Mouse (Mus musculus): ENCODE measurements around the gene Prkar1a. TPM values are rescaled to one million over a fixed set of nuclear protein-coding genes. Genes with fewer than 3 reads are reported as not detected.

Gene Prkar1a
- total and polyA plus RNA-seq, 2 experiments from 2014 or later = 294 to 468 TPM

DNA sequence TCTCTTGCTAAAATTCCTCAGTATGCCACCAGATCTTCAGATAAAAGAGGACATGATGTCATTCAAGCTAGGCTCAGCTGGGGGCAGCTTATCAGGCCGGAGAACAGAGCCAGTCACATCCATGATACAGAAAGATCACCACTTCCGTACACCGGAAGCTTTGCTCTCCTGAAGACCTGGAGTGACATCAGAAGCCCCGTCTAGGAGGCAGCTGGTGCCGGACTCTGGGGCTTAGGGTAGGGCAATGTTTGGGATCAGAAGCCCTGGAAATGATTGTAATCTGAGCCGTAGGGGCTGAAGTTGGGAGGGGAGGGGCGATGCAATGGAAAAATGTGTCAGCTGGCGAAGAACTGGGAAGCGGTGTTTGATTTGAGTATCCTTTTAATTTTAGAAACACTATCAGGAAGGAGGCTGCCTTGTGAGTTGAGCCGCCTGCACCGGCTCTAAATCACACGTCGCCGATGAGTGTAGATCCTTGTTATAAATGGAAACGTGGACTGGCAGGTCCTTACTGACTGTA is 26.6 kb upstream of the Prkar1a start:
- Histone ChIP-seq H3K9me3 (ENCODE audit: low read length) (no peaks in the 10 kb centered on the region), H3K4me3 (ENCODE audit: low read depth, low read length) (no peak overlapping the region), H3K4me2 (ENCODE audit: low read depth) (no peak overlapping the region), H3K36me3 (ENCODE audit: insufficient read depth) (no peaks in the 10 kb centered on the region), H3K27ac (ENCODE audit: low read depth, low read length) (no peak overlapping the region), H3K9ac (no peak overlapping the region), H3K4me1 (ENCODE audit: insufficient read depth) (no peaks in the 10 kb centered on the region), H3K27me3 (ENCODE audit: insufficient read depth, low read length) (no peaks in the 10 kb centered on the region)
- ATAC-seq = no peak
- DNase-seq = no peak
- WGBS = 40% methylated on average over 15 of the region's 15 CpGs
- TF ChIP-seq CTCF (IDR thresholded peaks at IDR 0.05; ENCODE audit: low read depth) = no peak

DNA sequence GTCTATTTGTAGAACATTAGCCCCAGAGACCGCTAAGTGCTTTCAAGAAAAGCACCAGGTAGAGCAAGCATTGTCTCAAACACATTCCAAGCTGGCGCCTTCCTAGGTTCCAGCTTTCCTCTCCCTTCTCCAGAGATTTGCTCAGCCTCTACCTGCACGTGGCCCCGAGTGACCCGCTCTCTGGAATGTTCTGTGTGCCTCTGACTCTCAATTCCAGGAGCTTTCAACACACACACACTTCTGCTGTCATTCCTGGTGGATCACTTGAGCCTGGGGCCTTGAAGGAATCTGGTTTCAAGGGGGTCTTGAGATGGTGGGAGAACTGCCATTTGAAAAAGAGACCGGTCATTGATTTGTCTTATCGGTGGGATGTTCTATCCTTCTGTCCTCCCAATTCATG is 26.0 kb upstream of the Prkar1a start:
- 88% methylated on average over 7 of the region's 7 CpGs for WGBS
- ATAC-seq (no peak), DNase-seq (no peak)

DNA sequence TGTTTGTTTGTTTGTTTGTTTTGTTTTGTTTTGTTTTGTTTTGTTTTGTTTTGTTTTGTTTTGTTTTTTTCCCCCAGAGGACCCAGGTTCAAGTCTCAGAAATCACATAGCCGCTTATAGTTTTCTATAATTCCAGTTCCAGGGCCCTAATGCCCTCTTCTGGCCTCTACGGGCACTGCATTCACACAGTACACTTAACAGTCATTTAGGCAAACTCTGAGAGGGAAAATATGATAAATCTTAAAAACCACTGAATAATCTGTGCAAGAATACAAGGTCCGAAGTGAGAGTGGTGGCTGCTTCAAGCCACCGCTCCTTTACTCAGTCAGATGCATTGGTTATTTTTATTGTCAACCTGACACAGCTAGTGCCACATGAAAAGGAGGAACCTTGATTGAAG is 21.6 kb upstream of the Prkar1a start:
- H3K4me2 ChIP-seq (ENCODE audit: low read depth) = no peak overlapping the region
- no peak overlapping the region for H3K4me3 ChIP-seq (ENCODE audit: low read depth, low read length)
- no peak overlapping the region for H3K27ac ChIP-seq (ENCODE audit: low read depth, low read length)
- 89% methylated on average over 4 of the region's 4 CpGs for WGBS
- H3K9me3 ChIP-seq (ENCODE audit: low read length) = no peaks in the 10 kb centered on the region
- no peaks in the 10 kb centered on the region for H3K4me1 ChIP-seq (ENCODE audit: insufficient read depth)
- peak; percentile 51 for TF ChIP-seq CTCF (IDR thresholded peaks at IDR 0.05; ENCODE audit: low read depth)
- H3K27me3 ChIP-seq (ENCODE audit: insufficient read depth, low read length) = no peaks in the 10 kb centered on the region
- DNase-seq (no peak), ATAC-seq (no peak)
- no peak overlapping the region for H3K9ac ChIP-seq
- no peaks in the 10 kb centered on the region for H3K36me3 ChIP-seq (ENCODE audit: insufficient read depth)

More for the DNA sequence above, 26.0 kb upstream of the Prkar1a start:
- no peak for TF ChIP-seq CTCF (IDR thresholded peaks at IDR 0.05; ENCODE audit: low read depth)
- H3K27me3 ChIP-seq (ENCODE audit: insufficient read depth, low read length) = no peaks in the 10 kb centered on the region
- H3K36me3 ChIP-seq (ENCODE audit: insufficient read depth) = no peaks in the 10 kb centered on the region
- H3K4me2 ChIP-seq (ENCODE audit: low read depth) = no peak overlapping the region
- no peak overlapping the region for H3K27ac ChIP-seq (ENCODE audit: low read depth, low read length)
- no peaks in the 10 kb centered on the region for H3K4me1 ChIP-seq (ENCODE audit: insufficient read depth)
- H3K9ac ChIP-seq = no peak overlapping the region
- H3K9me3 ChIP-seq (ENCODE audit: low read length) = no peaks in the 10 kb centered on the region
- no peak overlapping the region for H3K4me3 ChIP-seq (ENCODE audit: low read depth, low read length)

DNA sequence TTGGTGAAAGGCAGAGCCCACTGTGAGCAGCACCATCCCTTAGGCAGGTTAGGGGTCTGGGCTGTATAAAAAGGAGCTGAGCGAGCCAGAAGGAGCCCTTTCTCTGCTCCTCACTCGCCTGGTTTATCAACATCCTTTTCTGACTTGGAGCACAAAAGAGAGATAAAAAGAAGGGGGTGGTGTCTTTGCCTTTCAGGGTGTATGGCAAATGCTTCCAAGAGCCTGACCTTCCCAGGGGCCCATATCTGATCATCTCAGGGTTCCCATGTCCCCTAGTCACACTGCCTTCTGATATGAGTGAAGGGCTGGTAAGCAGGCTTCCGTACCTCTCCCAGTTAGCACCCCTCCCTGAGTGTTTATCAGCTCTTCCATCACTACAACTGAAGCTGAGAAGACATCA is 21.1 kb upstream of the Prkar1a start:
- no peak for TF ChIP-seq CTCF (IDR thresholded peaks at IDR 0.05; ENCODE audit: low read depth)

GRCm38 (mm10) chr11:109629021-109629521 is 20.1 kb upstream of the Prkar1a start:
- WGBS = 77% methylated on average over 10 of the region's 10 CpGs

More for the DNA sequence above, 21.1 kb upstream of the Prkar1a start:
- no peaks in the 10 kb centered on the region for H3K4me1 ChIP-seq (ENCODE audit: insufficient read depth)
- no peaks in the 10 kb centered on the region for H3K36me3 ChIP-seq (ENCODE audit: insufficient read depth)
- DNase-seq (no peak), ATAC-seq (no peak)
- no peaks in the 10 kb centered on the region for H3K27me3 ChIP-seq (ENCODE audit: insufficient read depth, low read length)
- H3K9ac ChIP-seq = no peak overlapping the region
- 84% methylated on average over 3 of the region's 3 CpGs for WGBS
- H3K9me3 ChIP-seq (ENCODE audit: low read length) = no peaks in the 10 kb centered on the region
- H3K27ac ChIP-seq (ENCODE audit: low read depth, low read length) = no peak overlapping the region
- H3K4me2 ChIP-seq (ENCODE audit: low read depth) = no peak overlapping the region
- no peak overlapping the region for H3K4me3 ChIP-seq (ENCODE audit: low read depth, low read length)

DNA sequence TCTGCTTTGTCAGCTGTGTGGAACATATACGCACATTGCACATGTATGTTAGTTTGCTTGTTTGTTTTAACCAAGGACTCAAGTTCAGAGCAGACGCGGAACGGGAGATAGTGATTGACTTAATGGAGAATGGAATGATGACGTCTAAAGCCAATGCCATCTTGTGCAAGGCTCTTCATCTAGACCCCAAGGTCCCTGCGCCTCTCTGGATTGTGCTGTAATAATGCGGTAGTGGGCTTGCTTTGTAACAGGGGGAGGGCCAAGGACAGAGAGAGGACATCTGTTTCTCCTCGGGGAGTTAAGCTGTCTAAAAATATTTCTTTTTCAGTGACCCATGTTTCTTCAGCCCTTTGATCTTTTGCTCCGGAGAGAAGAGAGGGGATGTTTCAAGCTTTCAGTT is 14.3 kb upstream of the Prkar1a start:
- H3K36me3 ChIP-seq (ENCODE audit: insufficient read depth) = no peaks in the 10 kb centered on the region
- DNase-seq (no peak), ATAC-seq (no peak)
- WGBS = 84% methylated on average over 9 of the region's 9 CpGs
- no peaks in the 10 kb centered on the region for H3K9me3 ChIP-seq (ENCODE audit: low read length)
- no peak overlapping the region for H3K27ac ChIP-seq (ENCODE audit: low read depth, low read length)
- H3K27me3 ChIP-seq (ENCODE audit: insufficient read depth, low read length) = no peaks in the 10 kb centered on the region
- no peak overlapping the region for H3K4me3 ChIP-seq (ENCODE audit: low read depth, low read length)
- H3K4me1 ChIP-seq (ENCODE audit: insufficient read depth) = no peaks in the 10 kb centered on the region
- no peak for TF ChIP-seq CTCF (IDR thresholded peaks at IDR 0.05; ENCODE audit: low read depth)
- no peak overlapping the region for H3K4me2 ChIP-seq (ENCODE audit: low read depth)
- no peak overlapping the region for H3K9ac ChIP-seq

More at GRCm38 (mm10) chr11:109629021-109629521, 20.1 kb upstream of the Prkar1a start:
- Histone ChIP-seq H3K36me3 (ENCODE audit: insufficient read depth) (no peaks in the 10 kb centered on the region), H3K4me2 (ENCODE audit: low read depth) (no peak overlapping the region), H3K9ac (no peak overlapping the region), H3K27me3 (ENCODE audit: insufficient read depth, low read length) (no peaks in the 10 kb centered on the region), H3K4me3 (ENCODE audit: low read depth, low read length) (no peak overlapping the region), H3K4me1 (ENCODE audit: insufficient read depth) (no peaks in the 10 kb centered on the region), H3K9me3 (ENCODE audit: low read length) (no peaks in the 10 kb centered on the region), H3K27ac (ENCODE audit: low read depth, low read length) (no peak overlapping the region)
- no peak for TF ChIP-seq CTCF (IDR thresholded peaks at IDR 0.05; ENCODE audit: low read depth)
- DNase-seq (no peak), ATAC-seq (no peak)

- no peak overlapping the region for H3K27ac ChIP-seq (ENCODE audit: low read depth, low read length)
- H3K27me3 ChIP-seq (ENCODE audit: insufficient read depth, low read length) = no peaks in the 10 kb centered on the region
- no peaks in the 10 kb centered on the region for H3K36me3 ChIP-seq (ENCODE audit: insufficient read depth)
- ATAC-seq = no peak
- H3K4me2 ChIP-seq (ENCODE audit: low read depth) = no peak overlapping the region
- H3K4me3 ChIP-seq (ENCODE audit: low read depth, low read length) = no peak overlapping the region
- H3K4me1 ChIP-seq (ENCODE audit: insufficient read depth) = no peaks in the 10 kb centered on the region
- no peak for TF ChIP-seq CTCF (IDR thresholded peaks at IDR 0.05; ENCODE audit: low read depth)
- H3K9me3 ChIP-seq (ENCODE audit: low read length) = no peaks in the 10 kb centered on the region
- no peak for DNase-seq
- 57% methylated on average over 6 of the region's 6 CpGs for WGBS
- H3K9ac ChIP-seq = no peak overlapping the region
These were observed 13.3 kb upstream of the Prkar1a start for GRCm38 (mm10) chr11:109635871-109636395.
